Mouse (Mus musculus) olfactory bulb, adult 2 months (tissue): ENCODE measurements at regions not wholly inside any gene's neighbourhood (a gene's known extent, or its start where the extent isn't known, plus 50 kb on each side); places are given as distances from the start of the nearest gene placed in this dataset.

Experiments used
- CTCF ChIP-seq: fragments of 200-500 bp; IDR thresholded peaks from 2 replicates; pipeline ENCODE4 v1.5.1; 2012; ENCODE audit warnings: low read depth, mild to moderate bottlenecking, low read length, moderate library complexity; ENCODE audit not compliant: insufficient read depth
- POLR2A ChIP-seq: fragments of 200-500 bp; IDR thresholded peaks from 2 replicates; pipeline ENCODE4 v1.6.1; 2012; ENCODE audit warnings: mild to moderate bottlenecking, low read depth, low read length, moderate library complexity; ENCODE audit not compliant: insufficient read depth

DNA sequence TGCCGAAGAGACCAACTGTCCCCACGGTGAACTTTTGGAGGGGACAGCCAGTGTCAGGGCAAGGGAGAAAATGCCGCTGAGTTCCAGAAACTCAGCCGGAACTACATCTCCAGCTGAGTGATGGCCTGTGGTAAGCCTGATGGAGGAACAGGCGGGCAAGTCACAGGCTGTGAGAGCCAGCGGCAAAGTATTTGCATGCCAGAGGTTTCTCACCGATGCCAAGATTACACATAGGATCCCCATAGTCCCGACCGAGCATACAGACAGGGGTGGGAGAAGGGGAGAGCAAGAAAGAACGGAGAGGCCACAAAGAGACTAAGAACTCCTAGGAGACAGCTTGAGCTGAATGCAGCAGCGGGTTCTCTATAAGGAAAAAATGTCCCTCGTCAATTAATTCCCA is 55.8 kb upstream of the Daam1 start:
- TF ChIP-seq CTCF, result no peak
- TF ChIP-seq POLR2A, result no peak
